ENCODE assay signal across 30 mouse cellular contexts in the genomic region with DNA sequence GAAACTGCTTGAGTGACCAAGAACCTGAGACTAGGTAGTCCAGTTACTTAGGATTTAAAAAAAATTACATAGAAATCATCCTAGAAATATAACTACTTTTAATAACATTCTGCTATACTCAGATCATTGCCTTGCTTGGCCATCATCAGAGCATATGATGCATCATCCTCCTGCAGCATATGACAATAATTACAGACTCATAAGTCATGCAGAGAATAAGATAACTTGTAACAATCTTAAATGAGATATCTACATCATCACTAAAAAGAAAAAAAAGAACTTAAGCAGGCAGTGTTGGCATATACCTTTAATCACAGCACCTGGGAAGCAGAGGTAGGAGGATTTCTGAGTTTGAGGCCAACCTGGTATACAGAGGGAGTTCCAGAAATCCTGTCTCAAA.
"Had no signal": no experiment of that assay in that cellular context is flagged by ENCODE, and none has a peak within 500 bp of the region (broad histone marks: within the 10 kb centered on the region; RNA-seq: fewer than 3 reads in every experiment).

No protein-coding gene starts in this region.

- H3K36me3 ChIP-seq: heart, embryonic 10.5 days; heart, embryonic 12.5 days; heart, embryonic 13.5 days; heart, embryonic 15.5 days; hindbrain, embryonic 10.5 days; hindbrain, embryonic 12.5 days; hindbrain, embryonic 13.5 days; hindbrain, embryonic 15.5 days; intestine, embryonic 15.5 days; kidney, embryonic 15.5 days had no signal

- DNase-seq: heart, postnatal 10 days; heart, postnatal 14 days; heart, postnatal 36 days; heart, postnatal 4 days; kidney, adult 11 months; kidney, adult 18-20 months; kidney, adult 2 months; kidney, adult 8-10 months; kidney, adult 9 months; kidney, postnatal 14 days; kidney, postnatal 25 days; kidney, postnatal 36 days; kidney, postnatal 4 days; layer of hippocampus, adult 9-11 months; layer of hippocampus, postnatal 36 days had no signal

- H3K27me3 ChIP-seq: heart, embryonic 12.5 days; heart, embryonic 13.5 days; heart, embryonic 15.5 days; hindbrain, embryonic 12.5 days; hindbrain, embryonic 13.5 days; hindbrain, embryonic 15.5 days; intestine, embryonic 15.5 days; kidney, embryonic 15.5 days had no signal

- H3K9me3 ChIP-seq: heart, embryonic 10.5 days; heart, embryonic 12.5 days; heart, embryonic 13.5 days; heart, embryonic 15.5 days; hindbrain, embryonic 10.5 days; hindbrain, embryonic 12.5 days; hindbrain, embryonic 13.5 days; hindbrain, embryonic 15.5 days; intestine, embryonic 15.5 days; kidney, embryonic 15.5 days had no signal

- H3K9ac ChIP-seq: heart, embryonic 12.5 days; heart, embryonic 13.5 days; heart, embryonic 15.5 days; hindbrain, embryonic 12.5 days; hindbrain, embryonic 13.5 days; hindbrain, embryonic 14.5 days; hindbrain, embryonic 15.5 days; intestine, embryonic 15.5 days; kidney, embryonic 15.5 days had no signal

- H3K27ac ChIP-seq: heart, embryonic 10.5 days; heart, embryonic 13.5 days; heart, embryonic 15.5 days; hindbrain, embryonic 10.5 days; hindbrain, embryonic 12.5 days; hindbrain, embryonic 13.5 days; hindbrain, embryonic 14.5 days; hindbrain, embryonic 15.5 days; hindbrain, postnatal 0 days; intestine, embryonic 15.5 days; kidney, embryonic 15.5 days; kidney, postnatal 0 days; layer of hippocampus, adult 2 months; left cerebral cortex, adult 2 months had no signal

- H3K4me1 ChIP-seq: heart, embryonic 10.5 days; heart, embryonic 12.5 days; heart, embryonic 13.5 days; heart, embryonic 15.5 days; hindbrain, embryonic 10.5 days; hindbrain, embryonic 12.5 days; hindbrain, embryonic 13.5 days; hindbrain, embryonic 15.5 days; intestine, embryonic 15.5 days; kidney, embryonic 15.5 days had no signal

- H3K4me3 ChIP-seq: heart, embryonic 10.5 days; heart, embryonic 12.5 days; heart, embryonic 13.5 days; heart, embryonic 15.5 days; hindbrain, embryonic 10.5 days; hindbrain, embryonic 12.5 days; hindbrain, embryonic 13.5 days; hindbrain, embryonic 15.5 days; intestine, embryonic 15.5 days; kidney, embryonic 15.5 days; layer of hippocampus, adult 2 months; left cerebral cortex, adult 2 months had no signal
